Comparison of ENCODE assay signal across 9 mouse cellular contexts in the genomic region with DNA sequence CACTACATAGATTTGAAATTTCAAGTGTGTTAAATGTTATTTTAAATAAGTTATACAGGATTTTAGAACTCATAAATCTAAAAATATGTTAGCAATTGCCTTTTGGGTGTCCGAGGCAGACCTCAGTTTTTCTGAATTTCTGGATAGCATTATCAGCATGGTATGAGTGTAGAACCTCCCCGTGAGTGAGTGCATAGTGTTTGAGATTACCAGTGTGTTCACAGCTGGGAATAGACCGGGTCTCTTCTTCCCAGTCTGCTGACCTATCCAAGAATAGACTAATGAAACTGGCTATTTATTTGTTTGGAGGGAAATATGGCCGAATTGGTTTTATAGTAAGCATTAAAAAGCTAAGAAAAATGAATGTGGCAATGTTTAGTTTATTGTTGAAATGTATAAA. TPM values are rescaled to one million over a fixed set of nuclear protein-coding genes. Genes with fewer than 3 reads are reported as not detected.
A peak's percentile ranks its signal among the peaks of the same experiment; 100 is the strongest.
DNase-seq lines count a peak whose midpoint lies in the region; ATAC-seq and TF ChIP-seq lines count a peak whose summit lies in the region.
"Had no signal": no experiment of that assay in that cellular context is flagged by ENCODE, and none has a peak within 500 bp of the region (broad histone marks: within the 10 kb centered on the region; RNA-seq: fewer than 3 reads in every experiment).

No protein-coding gene starts in this region.

- H3K4me2 ChIP-seq in heart, postnatal 0 days (ENCODE audit: low read depth, low read length): peak overlapping the region; percentile 64
- H3K4me2 ChIP-seq in midbrain, postnatal 0 days (ENCODE audit: low read depth, low read length, poor library complexity, severe bottlenecking): no peak overlapping the region

- H3K79me2 ChIP-seq in heart, adult 2 months (replicated peaks; ENCODE audit: control insufficient read depth, insufficient read depth, low read length): peaks cover 9% of the 10 kb centered on the region
- peaks cover 98% of the 10 kb centered on the region for H3K79me2 ChIP-seq in macrophage (ENCODE audit: inconsistent target)

- H3K4me1 ChIP-seq in heart, adult 2 months (ENCODE audit: control insufficient read depth, insufficient read depth, low read length): peaks cover 14% of the 10 kb centered on the region
- H3K4me1 ChIP-seq in heart, postnatal 0 days (ENCODE audit: control insufficient read depth, insufficient read depth): peaks cover 37% of the 10 kb centered on the region
- H3K4me1 ChIP-seq in midbrain, postnatal 0 days (ENCODE audit: insufficient read depth, low read length): peaks cover 4% of the 10 kb centered on the region; the same call in 1 of the 2 replicates

- TF ChIP-seq POLR2A in heart, adult 2 months (IDR thresholded peaks at IDR 0.05; ENCODE audit: insufficient read depth, low read depth, low read length): no peak

- H3K27me3 ChIP-seq in heart, adult 2 months (ENCODE audit: control insufficient read depth, insufficient read depth, low read length): no peaks in the 10 kb centered on the region
- H3K27me3 ChIP-seq in heart, postnatal 0 days (ENCODE audit: control insufficient read depth, insufficient read depth, low read length): no peaks in the 10 kb centered on the region
- no peaks in the 10 kb centered on the region for H3K27me3 ChIP-seq in midbrain, postnatal 0 days (ENCODE audit: insufficient read depth, low read length)
- H3K27me3 ChIP-seq: midbrain, embryonic 13.5 days had no signal

- intact Hi-C loops in heart, adult 2 months (cut with DNase I): loop anchor here (5.0 kb wide), 1 partner anchor 61 kb away; no protein-coding TSS in a partner anchor

- no peak for TF ChIP-seq CTCF in heart, adult 2 months (IDR thresholded peaks at IDR 0.05)
- TF ChIP-seq CTCF in heart, postnatal 0 days (IDR thresholded peaks at IDR 0.05; ENCODE audit: low read depth): no peak
- TF ChIP-seq CTCF in midbrain, postnatal 0 days (IDR thresholded peaks at IDR 0.05): no peak

- no peak for TF ChIP-seq EP300 in heart, adult 2 months (IDR thresholded peaks at IDR 0.05; ENCODE audit: insufficient read depth, low read depth, low read length)
- no peak for TF ChIP-seq EP300 in heart, postnatal 0 days (IDR thresholded peaks at IDR 0.05; ENCODE audit: low read depth)

- DNase-seq in heart, adult 2 months: no peak
- no peak for DNase-seq in heart, adult 11 months
- DNase-seq in heart, postnatal 0 days (ENCODE audit: low spot score): peak; percentile 69
- DNase-seq in heart, postnatal 4 days: no peak
- peak; percentile 15 for DNase-seq in liver
- no peak for DNase-seq in midbrain, postnatal 0 days (ENCODE audit: low spot score)
- DNase-seq in spleen, postnatal 14 days (ENCODE audit: low spot score in 2 of 2): no peak

- WGBS in heart, adult 2 months: 24% methylated on average over 4 of the region's 4 CpGs
- WGBS in heart, postnatal 0 days: 17% methylated on average over 4 of the region's 4 CpGs
- WGBS in macrophage (ENCODE audit: missing documents): 91% methylated on average over 4 of the region's 4 CpGs
- WGBS in midbrain, postnatal 0 days: 64% methylated on average over 4 of the region's 4 CpGs

- H3K9me3 ChIP-seq in heart, postnatal 0 days (replicated peaks; ENCODE audit: control insufficient read depth, low read length): no peaks in the 10 kb centered on the region
- no peaks in the 10 kb centered on the region for H3K9me3 ChIP-seq in midbrain, postnatal 0 days (ENCODE audit: low read length)
- H3K9me3 ChIP-seq: midbrain, embryonic 13.5 days had no signal

- peak overlapping the region; percentile 80 for H3K27ac ChIP-seq in heart, adult 2 months
- H3K27ac ChIP-seq in heart, postnatal 0 days (ENCODE audit: low read depth): peak overlapping the region; percentile 84
- no peak overlapping the region for H3K27ac ChIP-seq in macrophage
- no peak overlapping the region for H3K27ac ChIP-seq in midbrain, postnatal 0 days (ENCODE audit: low read depth, low read length)

- H3K36me3 ChIP-seq in heart, adult 2 months (ENCODE audit: control insufficient read depth, insufficient read depth, low read length): peaks cover 15% of the 10 kb centered on the region
- H3K36me3 ChIP-seq in heart, postnatal 0 days (replicated peaks; ENCODE audit: control insufficient read depth, insufficient read depth, low read length): no peaks in the 10 kb centered on the region
- H3K36me3 ChIP-seq in macrophage (ENCODE audit: inconsistent target): no peaks in the 10 kb centered on the region
- H3K36me3 ChIP-seq in midbrain, postnatal 0 days (ENCODE audit: insufficient read depth, low read length): no peaks in the 10 kb centered on the region
- H3K36me3 ChIP-seq: midbrain, embryonic 13.5 days had no signal

- no peak overlapping the region for H3K9ac ChIP-seq in heart, adult 2 months (ENCODE audit: low read depth, low read length)
- no peak overlapping the region for H3K9ac ChIP-seq in heart, postnatal 0 days (replicated peaks; ENCODE audit: low read depth, low read length)
- H3K9ac ChIP-seq in midbrain, postnatal 0 days (replicated peaks; ENCODE audit: low read length, poor library complexity, severe bottlenecking): no peak overlapping the region

- H3K4me3 ChIP-seq in heart, adult 2 months: peak overlapping the region; percentile 11; the same call in 1 of the 2 replicates
- no peak overlapping the region for H3K4me3 ChIP-seq in heart, postnatal 0 days (ENCODE audit: low read depth, low read length)
- H3K4me3 ChIP-seq in macrophage (ENCODE audit: inconsistent target): peak overlapping the region; percentile 26; the same call in 1 of the 2 replicates
- H3K4me3 ChIP-seq in midbrain, postnatal 0 days (ENCODE audit: low read depth, low read length): no peak overlapping the region

- peak; percentile 73 for ATAC-seq in heart, postnatal 0 days (ENCODE audit: insufficient read depth, low read depth)
- no peak for ATAC-seq in midbrain, postnatal 0 days (ENCODE audit: low FRiP score)

RNA-seq across cellular contexts. Expression of gene Zfp148, which starts 20.3 kb away (rescaled TPM):
- total RNA-seq in heart, adult 2 months (2021): 10 to 100 TPM; 37.9 to 40.9 TPM
- 6.1 and 12.3 TPM in 2 replicates for polyA plus RNA-seq in heart, adult 2 months (2012; rRNA removed)
- 20.7 and 21.8 TPM in 2 replicates for total RNA-seq in heart, postnatal 0 days (2014; rRNA removed; ENCODE audit: low replicate concordance)
- 30.0 and 30.3 TPM in 2 replicates for polyA plus RNA-seq in heart, postnatal 0 days (2015; fragmentation: Nextera tagmentation; extraction: Ambion mirVana)
- 10 to 100 TPM; 58.3 to 58.5 TPM for total RNA-seq in heart, postnatal 4 days (2021)
- total RNA-seq in macrophage (2018; cell fraction: chromatin; rRNA removed): 10 to 100 TPM; 23.7 to 77.7 (median 55.7) TPM
- total RNA-seq in macrophage (2018; cell fraction: cytosol; rRNA removed): 10 to 100 TPM; 14.9 to 37.5 (median 29.4) TPM
- 10 to 100 TPM; 22.1 to 63.4 (median 42.8) TPM for total RNA-seq in macrophage (2018; cell fraction: nucleus; rRNA removed)
- polyA plus RNA-seq in macrophage (2018): 17.6 to 18.8 TPM (median 17.6 TPM) in 3 replicates
- total RNA-seq in midbrain, postnatal 0 days (2014; rRNA removed): 29.0 and 39.4 TPM in 2 replicates
- polyA plus RNA-seq in midbrain, postnatal 0 days (2015; fragmentation: Nextera tagmentation; extraction: Ambion mirVana): 39.1 and 44.2 TPM in 2 replicates

Comparison
In these comparisons a context has a peak if more than half of its experiments do, and no peak if none do; other contexts are left out.
1. DNase-seq: peak in heart, postnatal 0 days (single experiment) and liver (single experiment); none in heart, adult 2 months (0 of 2), heart, adult 11 months (single experiment), heart, postnatal 4 days (single experiment), midbrain, postnatal 0 days (single experiment) and spleen, postnatal 14 days (0 of 2).
2. H3K4me3 ChIP-seq: peak in heart, adult 2 months (single experiment) and macrophage (single experiment); none in heart, postnatal 0 days (single experiment) and midbrain, postnatal 0 days (single experiment).
3. H3K27ac ChIP-seq: peak in heart, adult 2 months (single experiment) and heart, postnatal 0 days (single experiment); none in macrophage (single experiment) and midbrain, postnatal 0 days (single experiment).